Mouse (Mus musculus) midbrain, embryonic 10.5 days (tissue): Measurements from ENCODE around the gene Rpl12. TPM values are rescaled to one million over a fixed set of nuclear protein-coding genes. Genes with fewer than 3 reads are reported as not detected.
"Not testable (repeated sequence)": the region's sequence is repeated elsewhere in the genome, so short reads cannot be mapped to it uniquely, and the experiment has no call there.

Experiments used
- DNase-seq: peaks from one replicate; pipeline ENCODE4 v3.0.0-alpha.2; 2017; ENCODE audit warnings: low spot score
- H3K27ac ChIP-seq: fragments of 300-500 bp; sonication (generic); replicated peaks from 2 replicates; pipeline ENCODE4 v1.5.1; 2016; ENCODE audit warnings: mild to moderate bottlenecking
- H3K27me3 ChIP-seq: fragments of 300-500 bp; sonication (generic); 2 replicates; pipeline ENCODE4 v1.6.1; 2016; ENCODE audit warnings: low read depth, mild to moderate bottlenecking; ENCODE audit not compliant: poor library complexity, severe bottlenecking
- H3K36me3 ChIP-seq: fragments of 300-500 bp; sonication (generic); 2 replicates; pipeline ENCODE4 v1.6.1; 2016; ENCODE audit warnings: mild to moderate bottlenecking, moderate library complexity
- H3K4me1 ChIP-seq: fragments of 300-500 bp; sonication (generic); 2 replicates; pipeline ENCODE4 v1.6.1; 2016
- H3K4me3 ChIP-seq: fragments of 300-500 bp; sonication (generic); 2 replicates; pipeline ENCODE4 v1.5.1; 2016; ENCODE audit warnings: mild to moderate bottlenecking, moderate library complexity
- H3K9me3 ChIP-seq: fragments of 300-500 bp; sonication (generic); replicated peaks from 2 replicates; pipeline ENCODE4 v1.6.1; 2016; ENCODE audit warnings: mild to moderate bottlenecking
- WGBS: fragments of 180-500 bp; shearing (Covaris S2); methylation state at CpG from one replicate; pipeline ENCODE4 v1.1.7; 2016; 5-methylcytosine and 5-hydroxymethylcytosine counted together
- polyA plus RNA-seq: library from polyadenylated mRNA; unstranded; fragments of >200 nt; fragmentation: Nextera tagmentation; extraction: Ambion mirVana; gene quantifications from 2 replicates; pipeline ENCODE4 v1.2.1, GENCODE M21; 2016

Rpl12 gene
- polyA plus RNA-seq, 1 experiment from 2014 or later: 172 TPM

DNA sequence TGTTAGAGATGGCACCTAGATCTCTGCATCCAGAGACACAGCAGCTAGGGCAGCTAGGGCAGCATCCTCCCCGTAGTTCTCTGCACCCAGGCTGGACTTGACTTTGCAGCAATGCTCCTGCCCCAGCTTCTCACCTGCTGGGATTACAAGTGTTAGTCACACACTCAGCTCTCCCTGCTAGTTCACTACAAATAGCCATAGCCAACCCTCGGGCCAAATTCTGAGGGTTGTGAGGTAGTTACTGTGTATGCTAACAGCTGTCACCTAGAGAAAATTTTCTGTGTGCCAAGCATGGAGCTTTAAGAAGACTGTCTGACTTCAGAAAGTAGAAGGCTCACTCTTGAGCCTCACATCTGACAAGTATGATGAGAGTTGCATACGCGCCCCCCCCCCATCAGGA lies 36.4 kb downstream of the Rpl12 start:
- 85% methylated on average over 4 of the region's 4 CpGs for WGBS
- DNase-seq: no peak
- H3K27me3 ChIP-seq: no peaks in the 10 kb centered on the region
- H3K4me3 ChIP-seq: no peak overlapping the region
- H3K9me3 ChIP-seq: no peaks in the 10 kb centered on the region
- 0 out of 2 replicates have a peak, but pooled peaks cover 3% of the 10 kb centered on the region for H3K4me1 ChIP-seq
- H3K36me3 ChIP-seq: no peaks in the 10 kb centered on the region
- H3K27ac ChIP-seq: no peak overlapping the region

DNA sequence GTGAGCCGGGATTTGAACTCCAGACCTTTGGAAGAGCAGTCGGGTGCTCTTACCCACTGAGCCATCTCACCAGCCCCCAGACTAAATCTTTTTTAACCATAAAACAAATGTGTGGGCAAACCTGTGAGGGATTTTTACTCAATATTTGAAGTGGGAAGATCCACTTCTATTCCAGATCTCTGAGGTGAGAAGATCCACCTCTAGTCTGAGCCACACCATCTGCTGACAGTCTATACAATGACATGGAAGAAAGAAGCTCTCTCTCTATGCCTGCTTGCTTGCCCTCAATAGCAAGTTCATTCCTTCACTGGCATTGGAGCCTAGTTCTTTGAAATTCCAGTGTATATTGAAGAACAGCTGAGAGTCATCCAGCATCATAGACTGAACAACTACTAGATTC lies 38.4 kb downstream of the Rpl12 start:
- Histone ChIP-seq H3K27me3 (no peaks in the 10 kb centered on the region), H3K4me3 (no peak overlapping the region), H3K9me3 (no peaks in the 10 kb centered on the region), H3K27ac (no peak overlapping the region), H3K4me1 (0 out of 2 replicates have a peak, but pooled peaks cover 3% of the 10 kb centered on the region), H3K36me3 (no peaks in the 10 kb centered on the region)
- DNase-seq: no peak
- WGBS: 92% methylated on average over 2 of the region's 2 CpGs

DNA sequence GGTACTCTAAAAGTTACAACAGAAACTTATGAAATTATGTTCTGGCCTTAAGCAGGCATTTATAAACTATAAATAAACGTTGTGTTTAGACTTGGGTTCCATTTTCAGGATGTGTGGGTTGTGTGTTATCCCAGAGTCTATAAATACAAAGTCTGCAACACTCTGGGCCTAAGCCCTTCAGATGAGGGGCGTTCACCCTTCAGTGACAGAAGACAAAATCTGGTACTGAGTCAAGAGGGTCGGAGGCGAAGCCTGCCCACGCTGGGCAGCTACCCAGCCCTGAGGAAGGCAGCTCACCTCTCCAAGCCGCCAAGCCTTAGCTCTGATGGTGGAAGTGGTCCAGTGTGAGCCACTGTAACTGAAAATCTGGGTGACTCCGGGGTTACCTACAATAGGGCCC lies 40.8 kb downstream of the Rpl12 start:
- H3K36me3 ChIP-seq: no peaks in the 10 kb centered on the region
- WGBS: 87% methylated on average over 7 of the region's 7 CpGs
- no peak overlapping the region for H3K27ac ChIP-seq
- H3K9me3 ChIP-seq: no peaks in the 10 kb centered on the region
- H3K4me1 ChIP-seq: no peaks in the 10 kb centered on the region
- no peaks in the 10 kb centered on the region for H3K27me3 ChIP-seq
- H3K4me3 ChIP-seq: no peak overlapping the region
- no peak for DNase-seq

DNA sequence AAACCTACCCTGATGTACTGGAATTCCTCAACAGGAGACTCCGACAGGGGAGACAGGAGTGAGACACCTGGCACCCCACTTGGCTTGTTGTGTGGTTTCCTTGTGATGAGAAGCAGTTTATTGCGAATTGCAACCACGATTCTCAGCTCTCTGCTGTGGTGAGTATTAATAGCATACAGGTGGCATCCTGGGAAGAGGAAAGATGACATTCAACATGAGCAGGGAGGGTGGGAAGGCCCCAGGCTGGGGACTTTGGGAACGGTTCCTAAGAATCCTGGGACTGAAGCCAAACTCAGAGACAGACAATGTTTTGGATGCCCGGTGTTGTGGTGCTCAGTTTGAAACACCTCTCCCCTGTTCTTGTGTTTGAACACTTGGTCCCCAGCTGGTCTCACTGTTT lies 43.7 kb downstream of the Rpl12 start:
- no peaks in the 10 kb centered on the region for H3K9me3 ChIP-seq
- no peak overlapping the region for H3K4me3 ChIP-seq
- DNase-seq: no peak

DNA sequence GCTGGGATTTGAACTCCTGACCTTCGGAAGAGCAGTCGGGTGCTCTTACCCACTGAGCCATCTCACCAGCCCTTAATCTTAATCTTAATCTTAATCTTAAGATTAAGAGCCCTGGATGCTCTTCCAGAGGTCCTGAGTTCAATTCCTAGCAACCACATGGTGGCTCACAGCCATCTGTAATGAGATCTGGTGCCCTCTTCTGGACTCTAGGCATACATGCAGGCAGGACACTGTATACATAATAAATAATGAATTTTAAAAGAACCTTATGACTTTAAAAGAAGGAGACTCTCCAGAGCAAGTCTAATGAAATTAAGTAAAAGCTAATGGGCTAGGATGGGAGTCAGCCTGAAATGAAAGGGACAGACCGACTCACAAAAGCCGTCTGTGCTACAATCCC lies 47.7 kb downstream of the Rpl12 start:
- H3K27me3 ChIP-seq, H3K27ac ChIP-seq, H3K9me3 ChIP-seq, DNase-seq, H3K36me3 ChIP-seq, H3K4me1 ChIP-seq, H3K4me3 ChIP-seq: not testable (repeated sequence)
- 90% methylated on average over 4 of the region's 4 CpGs for WGBS

More for the DNA sequence above, 43.7 kb downstream of the Rpl12 start:
- H3K27ac ChIP-seq: no peak overlapping the region
- no peaks in the 10 kb centered on the region for H3K4me1 ChIP-seq
- 87% methylated on average over 5 of the region's 5 CpGs for WGBS
- H3K36me3 ChIP-seq: no peaks in the 10 kb centered on the region
- no peaks in the 10 kb centered on the region for H3K27me3 ChIP-seq

DNA sequence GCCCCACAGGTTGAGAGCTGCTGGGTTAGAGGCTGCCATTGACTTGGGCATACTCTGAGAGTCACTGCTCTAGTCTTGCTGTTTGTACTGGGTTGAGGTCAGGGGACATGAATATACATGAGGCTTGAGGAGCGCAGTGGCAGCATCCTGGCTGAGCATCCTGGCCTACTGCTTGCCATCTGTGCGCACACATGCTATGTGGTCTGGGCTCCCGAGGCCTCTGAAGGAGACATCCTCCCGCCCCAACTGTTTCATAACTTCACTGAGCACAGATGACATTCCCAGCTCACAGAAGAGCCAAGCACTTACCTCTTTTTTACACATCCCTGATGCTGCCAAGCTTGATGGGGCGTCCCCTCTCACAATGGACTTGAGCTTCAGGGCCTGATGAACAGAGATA lies 53.5 kb downstream of the Rpl12 start:
- DNase-seq: peak; percentile 14
- H3K4me1 ChIP-seq: 0 out of 2 replicates have a peak, but pooled peaks cover 6% of the 10 kb centered on the region
- H3K36me3 ChIP-seq: no peaks in the 10 kb centered on the region
- WGBS: 81% methylated on average over 5 of the region's 5 CpGs
- no peaks in the 10 kb centered on the region for H3K27me3 ChIP-seq
- H3K9me3 ChIP-seq: no peaks in the 10 kb centered on the region
- no peak overlapping the region for H3K27ac ChIP-seq
- no peak overlapping the region for H3K4me3 ChIP-seq

Other genes starting within 250 kb of the Rpl12 start
- gene Cdk9, start 248.5 kb upstream of the Rpl12 start, polyA plus RNA-seq: 119 and 132 TPM in 2 replicates
- 26.7 and 33.6 TPM in 2 replicates for gene Sh2d3c, start 240.5 kb upstream of the Rpl12 start, polyA plus RNA-seq
- 0.94 and 2.1 TPM in 2 replicates for gene 6330409D20Rik, start 220.5 kb upstream of the Rpl12 start, polyA plus RNA-seq
- 59.2 and 59.8 TPM in 2 replicates for gene Tor2a, start 204.3 kb upstream of the Rpl12 start, polyA plus RNA-seq
- 0.31 TPM in 2 replicates for gene Ttc16, start 185.9 kb upstream of the Rpl12 start, polyA plus RNA-seq
- 5.2 TPM in 2 replicates for gene Ptrh1, start 185.8 kb upstream of the Rpl12 start, polyA plus RNA-seq
- gene Cfap157, start 177.1 kb upstream of the Rpl12 start, polyA plus RNA-seq: 0.90 and 1.2 TPM in 2 replicates
- 31.4 and 45.6 TPM in 2 replicates for gene Stxbp1, start 114.3 kb upstream of the Rpl12 start, polyA plus RNA-seq
- 23.5 and 25.5 TPM in 2 replicates for gene Fam129b, start 85.4 kb upstream of the Rpl12 start, polyA plus RNA-seq
- 9.8 and 12.9 TPM in 2 replicates for gene Lrsam1, start 55 bp downstream of the Rpl12 start, polyA plus RNA-seq
- 19.5 and 23.3 TPM in 2 replicates for gene Slc2a8, start 20.5 kb downstream of the Rpl12 start, polyA plus RNA-seq
- gene Garnl3, start 170.1 kb downstream of the Rpl12 start, polyA plus RNA-seq: 10.3 and 11.1 TPM in 2 replicates